Mouse (Mus musculus): ENCODE measurements around the gene Zhx3.

DNA sequence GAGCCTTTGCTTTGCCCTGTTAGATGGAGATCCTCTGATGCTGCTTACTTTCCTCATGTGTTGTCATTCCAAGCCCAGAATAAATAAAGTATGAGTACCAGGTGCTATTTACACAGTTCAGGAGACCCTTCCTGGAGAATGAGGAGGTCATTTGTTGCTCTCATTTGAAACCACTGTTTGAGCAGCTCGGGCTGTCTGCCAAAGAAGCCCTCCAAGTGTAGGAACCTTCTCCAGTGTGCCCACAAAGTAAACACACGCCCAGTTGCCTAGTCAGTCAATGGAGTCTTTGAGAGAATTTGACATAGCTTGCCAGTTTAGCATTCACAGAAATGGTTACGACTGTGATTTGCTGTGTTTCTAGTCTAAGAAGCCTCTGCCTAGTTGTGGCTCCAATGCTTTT lies 154.0 kb downstream of the Zhx3 start:
- TF ChIP-seq CTCF (IDR thresholded peaks at IDR 0.05; ENCODE audit: low read depth): no peak
- no peak for TF ChIP-seq EP300 (IDR thresholded peaks at IDR 0.05; ENCODE audit: low read depth)
